Mouse (Mus musculus): Measurements from ENCODE around the gene Lsm11. TPM values are rescaled to one million over a fixed set of nuclear protein-coding genes. Genes with fewer than 3 reads are reported as not detected.

Lsm11 gene
- polyA plus RNA-seq, 1 experiment: not detected

DNA sequence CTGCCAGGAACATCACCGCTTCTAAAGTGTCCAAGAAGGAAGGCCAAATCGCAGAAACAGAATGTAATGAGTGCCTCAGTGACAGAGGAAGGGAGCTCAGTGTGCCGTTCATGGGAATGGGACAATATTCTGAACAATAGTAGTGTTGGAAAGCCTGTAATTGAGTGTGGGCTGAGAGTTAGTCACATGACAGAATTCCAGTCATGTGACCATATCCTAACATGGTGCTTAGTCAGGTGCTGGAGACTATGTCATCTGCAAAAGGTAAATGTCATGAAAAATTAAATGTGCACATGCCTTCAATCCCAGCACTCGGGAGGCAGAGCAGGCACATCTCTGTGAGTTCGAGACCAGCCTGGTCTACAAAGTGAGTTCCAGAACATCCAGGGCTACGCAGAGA lies 26.7 kb downstream of the Lsm11 start:
- H3K4me3 ChIP-seq (ENCODE audit: insufficient read depth, low read depth, low read length): no peak overlapping the region
- no peak for TF ChIP-seq POLR2A (IDR thresholded peaks at IDR 0.05; ENCODE audit: insufficient read depth, low read depth, low read length)
- no peak for TF ChIP-seq CTCF (IDR thresholded peaks at IDR 0.05; ENCODE audit: insufficient read depth, low read depth, low read length)
- 94% methylated on average over 6 of the region's 6 CpGs for WGBS
- no peak overlapping the region for H3K27ac ChIP-seq (ENCODE audit: insufficient read depth, low read depth, low read length)
- no peaks in the 10 kb centered on the region for H3K4me1 ChIP-seq (ENCODE audit: control insufficient read depth, insufficient read depth, low read length)

GRCm38 (mm10) chr11:45916196-45916595 lies 28.5 kb downstream of the Lsm11 start:
- H3K4me1 ChIP-seq (ENCODE audit: control insufficient read depth, insufficient read depth, low read length): peaks cover 6% of the 10 kb centered on the region
- no peak overlapping the region for H3K27ac ChIP-seq (ENCODE audit: insufficient read depth, low read depth, low read length)
- 96% methylated on average over 10 of the region's 10 CpGs for WGBS
- TF ChIP-seq CTCF (IDR thresholded peaks at IDR 0.05; ENCODE audit: insufficient read depth, low read depth, low read length): no peak
- no peak for TF ChIP-seq POLR2A (IDR thresholded peaks at IDR 0.05; ENCODE audit: insufficient read depth, low read depth, low read length)
- no peak overlapping the region for H3K4me3 ChIP-seq (ENCODE audit: insufficient read depth, low read depth, low read length)

DNA sequence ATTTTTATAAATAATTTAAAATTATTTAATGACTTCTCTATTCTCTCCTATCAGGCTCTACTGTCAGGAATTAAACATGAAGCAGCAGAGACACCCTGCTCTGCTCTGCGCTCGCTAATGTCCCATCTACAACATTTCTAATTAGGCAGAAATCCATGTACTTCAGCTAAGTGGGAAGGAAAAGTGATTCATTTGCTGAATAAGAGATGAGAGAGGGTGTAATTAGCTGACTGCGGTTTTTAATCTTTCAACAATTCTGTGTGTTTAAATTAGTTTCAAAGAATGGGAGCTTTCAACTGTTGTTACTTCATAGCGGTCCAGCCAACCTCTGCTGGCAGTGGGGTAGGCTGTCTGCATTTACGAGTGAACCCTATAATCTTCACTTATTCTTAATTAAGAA lies 34.0 kb downstream of the Lsm11 start:
- H3K4me1 ChIP-seq (ENCODE audit: control insufficient read depth, insufficient read depth, low read length): peaks cover 11% of the 10 kb centered on the region
- no peak overlapping the region for H3K4me3 ChIP-seq (ENCODE audit: insufficient read depth, low read depth, low read length)
- TF ChIP-seq POLR2A (IDR thresholded peaks at IDR 0.05; ENCODE audit: insufficient read depth, low read depth, low read length): no peak
- TF ChIP-seq CTCF (IDR thresholded peaks at IDR 0.05; ENCODE audit: insufficient read depth, low read depth, low read length): no peak
- 22% methylated on average over 5 of the region's 5 CpGs for WGBS
- H3K27ac ChIP-seq (ENCODE audit: insufficient read depth, low read depth, low read length): no peak overlapping the region

DNA sequence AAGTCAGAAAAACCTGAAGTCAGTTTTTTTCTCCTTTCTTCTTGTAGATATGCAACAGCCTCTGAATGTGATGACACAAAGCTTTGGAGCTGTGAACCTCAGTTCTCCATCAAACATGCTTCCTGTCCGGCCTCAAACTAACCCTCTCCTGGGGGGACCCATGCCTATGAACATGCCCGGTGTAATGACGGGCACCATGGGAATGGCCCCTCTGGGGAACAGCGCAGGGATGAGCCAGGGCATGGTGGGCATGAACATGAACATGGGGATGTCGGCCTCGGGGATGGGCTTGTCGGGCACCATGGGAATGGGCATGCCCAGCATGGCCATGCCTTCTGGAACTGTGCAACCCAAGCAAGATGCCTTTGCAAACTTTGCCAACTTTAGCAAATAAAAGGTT lies 35.8 kb downstream of the Lsm11 start:
- no peak for TF ChIP-seq POLR2A (IDR thresholded peaks at IDR 0.05; ENCODE audit: insufficient read depth, low read depth, low read length)
- TF ChIP-seq CTCF (IDR thresholded peaks at IDR 0.05; ENCODE audit: insufficient read depth, low read depth, low read length): no peak

DNA sequence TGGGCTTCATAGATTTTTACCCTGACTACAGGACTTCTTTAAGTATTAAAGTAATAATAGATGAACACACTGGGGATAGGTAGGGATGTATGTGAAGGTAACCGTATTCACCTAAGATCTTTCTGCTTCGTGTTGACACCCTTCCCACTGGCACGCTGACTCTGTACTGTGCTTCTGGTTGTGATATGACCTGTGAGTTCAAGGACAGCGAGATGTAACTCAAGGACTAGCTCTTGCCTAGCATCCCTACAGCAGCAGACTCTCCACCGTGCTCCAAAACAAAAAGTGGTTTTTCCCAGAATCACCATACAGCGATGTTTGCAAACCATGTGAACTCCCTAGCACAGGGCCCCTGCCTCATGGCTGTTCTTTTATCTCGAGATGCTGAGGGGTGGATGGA lies 36.7 kb downstream of the Lsm11 start:
- no peak for TF ChIP-seq CTCF (IDR thresholded peaks at IDR 0.05; ENCODE audit: insufficient read depth, low read depth, low read length)
- 93% methylated on average over 7 of the region's 7 CpGs for WGBS
- Histone ChIP-seq H3K4me3 (ENCODE audit: insufficient read depth, low read depth, low read length) (no peak overlapping the region), H3K27ac (ENCODE audit: insufficient read depth, low read depth, low read length) (no peak overlapping the region), H3K4me1 (ENCODE audit: control insufficient read depth, insufficient read depth, low read length) (peaks cover 11% of the 10 kb centered on the region)

More for the DNA sequence above, 35.8 kb downstream of the Lsm11 start:
- 98% methylated on average over 7 of the region's 7 CpGs for WGBS
- Histone ChIP-seq H3K4me1 (ENCODE audit: control insufficient read depth, insufficient read depth, low read length) (peaks cover 11% of the 10 kb centered on the region), H3K27ac (ENCODE audit: insufficient read depth, low read depth, low read length) (no peak overlapping the region), H3K4me3 (ENCODE audit: insufficient read depth, low read depth, low read length) (no peak overlapping the region)

DNA sequence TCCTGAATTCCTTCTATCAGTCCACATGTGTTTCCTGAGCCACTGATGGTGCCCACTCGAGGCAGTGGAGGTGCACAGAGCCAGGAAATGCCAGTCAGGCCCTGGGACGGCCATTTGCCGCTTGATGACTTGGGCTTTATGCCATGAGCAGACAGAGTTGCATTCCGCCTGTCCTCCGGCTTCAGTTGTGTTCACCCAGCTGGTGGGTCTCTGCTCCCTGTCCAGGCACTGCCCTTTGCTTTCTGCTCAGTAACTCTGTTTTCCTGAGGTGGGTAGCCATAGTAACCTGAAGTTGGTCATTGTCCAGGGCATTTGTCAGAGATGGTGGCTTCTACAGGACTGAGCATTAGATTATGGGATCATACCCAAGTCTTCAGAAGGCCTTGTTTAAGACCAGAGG lies 37.4 kb downstream of the Lsm11 start:
- 80% methylated on average over 5 of the region's 5 CpGs for whole genome bisulfite sequencing
- H3K27ac ChIP-seq (ENCODE audit: insufficient read depth, low read depth, low read length): no peak overlapping the region
- no peak overlapping the region for H3K4me3 ChIP-seq (ENCODE audit: insufficient read depth, low read depth, low read length)
- H3K4me1 ChIP-seq (ENCODE audit: control insufficient read depth, insufficient read depth, low read length): peaks cover 11% of the 10 kb centered on the region
- TF ChIP-seq CTCF (IDR thresholded peaks at IDR 0.05; ENCODE audit: insufficient read depth, low read depth, low read length): no peak
- TF ChIP-seq POLR2A (IDR thresholded peaks at IDR 0.05; ENCODE audit: insufficient read depth, low read depth, low read length): no peak

DNA sequence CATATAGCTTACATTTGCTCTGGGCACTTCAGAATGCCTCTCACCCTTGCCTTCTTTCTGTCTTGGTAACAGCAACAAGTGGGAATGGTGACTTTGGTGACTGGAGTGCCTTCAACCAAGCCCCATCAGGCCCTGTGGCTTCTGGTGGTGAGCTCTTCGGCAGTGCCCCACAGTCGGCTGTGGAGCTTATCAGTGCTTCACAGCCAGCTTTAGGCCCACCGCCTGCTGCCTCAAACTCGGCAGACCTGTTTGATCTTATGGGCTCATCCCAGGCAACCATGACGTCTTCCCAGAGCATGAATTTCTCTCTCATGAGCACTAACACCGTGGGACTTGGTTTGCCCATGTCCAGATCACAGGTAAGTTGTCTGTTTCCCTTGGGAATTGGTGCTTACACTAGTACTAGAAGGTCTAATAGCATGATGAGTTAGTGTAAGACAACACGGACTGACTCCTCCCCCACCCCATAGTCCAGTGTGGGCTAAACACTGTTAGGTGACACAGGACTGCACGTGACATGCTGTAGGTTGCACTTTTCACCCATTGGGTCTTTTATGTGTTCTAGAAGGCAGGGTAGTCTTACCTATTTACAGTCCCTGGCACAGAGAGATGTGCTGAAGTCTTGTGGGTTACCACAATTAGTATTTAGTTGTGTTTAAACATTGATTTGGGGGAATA lies 38.5 kb downstream of the Lsm11 start:
- TF ChIP-seq CTCF (IDR thresholded peaks at IDR 0.05; ENCODE audit: insufficient read depth, low read depth, low read length) (no peak), POLR2A (IDR thresholded peaks at IDR 0.05; ENCODE audit: insufficient read depth, low read depth, low read length) (no peak)
- H3K27ac ChIP-seq (ENCODE audit: insufficient read depth, low read depth, low read length): no peak overlapping the region
- 95% methylated on average over 8 of the region's 8 CpGs for WGBS
- H3K4me1 ChIP-seq (ENCODE audit: control insufficient read depth, insufficient read depth, low read length): peaks cover 5% of the 10 kb centered on the region
- no peak overlapping the region for H3K4me3 ChIP-seq (ENCODE audit: insufficient read depth, low read depth, low read length)

DNA sequence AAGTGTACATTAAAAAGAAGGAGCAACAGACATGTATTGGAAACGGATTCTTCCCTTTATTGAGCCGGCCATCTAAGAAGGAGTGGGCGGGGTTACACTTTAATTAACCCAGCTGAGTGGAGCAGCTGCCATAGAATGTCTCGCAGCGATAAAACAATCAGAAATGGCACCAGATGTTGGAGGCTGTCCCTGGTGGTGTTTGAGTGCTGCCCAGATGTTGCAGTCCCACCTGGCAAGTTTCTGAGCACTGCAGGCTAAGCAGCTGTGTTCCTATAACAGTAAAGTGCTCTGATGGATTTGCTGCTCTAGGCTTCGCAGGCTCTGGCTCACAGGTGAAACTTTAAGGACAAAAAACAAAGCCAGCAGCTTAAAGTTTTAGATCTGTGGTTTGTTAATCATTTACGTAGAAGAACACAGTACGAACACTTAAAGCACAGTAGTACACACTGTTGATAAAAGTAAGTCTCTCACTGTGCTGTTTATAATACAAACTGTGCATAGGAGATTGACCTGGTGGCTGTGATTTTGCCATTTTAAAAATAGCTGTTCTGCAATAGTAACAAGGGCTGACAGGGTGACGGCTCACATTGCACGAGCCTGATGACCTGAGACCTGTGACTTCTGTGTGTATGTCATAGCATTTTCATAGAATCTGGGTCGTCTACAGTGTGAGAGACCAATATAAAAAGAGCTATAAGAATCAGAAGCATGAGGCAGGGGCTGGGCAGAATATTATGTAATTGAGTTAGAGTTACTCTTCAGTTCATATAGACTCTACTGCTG lies 44.3 kb downstream of the Lsm11 start:
- H3K4me3 ChIP-seq (ENCODE audit: insufficient read depth, low read depth, low read length): no peak overlapping the region
- H3K27ac ChIP-seq (ENCODE audit: insufficient read depth, low read depth, low read length): no peak overlapping the region
- H3K4me1 ChIP-seq (ENCODE audit: control insufficient read depth, insufficient read depth, low read length): peaks cover 4% of the 10 kb centered on the region; the same call in 1 of the 2 replicates
- WGBS: 82% methylated on average over 11 of the region's 11 CpGs
- no peak for TF ChIP-seq POLR2A (IDR thresholded peaks at IDR 0.05; ENCODE audit: insufficient read depth, low read depth, low read length)
- no peak for TF ChIP-seq CTCF (IDR thresholded peaks at IDR 0.05; ENCODE audit: insufficient read depth, low read depth, low read length)

GRCm38 (mm10) chr11:45897392-45897791 lies 47.3 kb downstream of the Lsm11 start:
- 80% methylated on average over 2 of the region's 2 CpGs for WGBS
- Histone ChIP-seq H3K27ac (ENCODE audit: insufficient read depth, low read depth, low read length) (no peak overlapping the region), H3K4me3 (ENCODE audit: insufficient read depth, low read depth, low read length) (no peak overlapping the region), H3K4me1 (ENCODE audit: control insufficient read depth, insufficient read depth, low read length) (peaks cover 4% of the 10 kb centered on the region; the same call in 1 of the 2 replicates)
- TF ChIP-seq POLR2A (IDR thresholded peaks at IDR 0.05; ENCODE audit: insufficient read depth, low read depth, low read length) (no peak), CTCF (IDR thresholded peaks at IDR 0.05; ENCODE audit: insufficient read depth, low read depth, low read length) (no peak)
